Mouse (Mus musculus): ENCODE data around the gene Pik3ca.

Gene Pik3ca

GRCm38 (mm10) chr3:32441710-32442109, 44.2 kb downstream of the Pik3ca start:
- DNase-seq (ENCODE audit: low spot score in 2 of 2): no peak

GRCm38 (mm10) chr3:32454329-32455021, 57.0 kb downstream of the Pik3ca start:
- DNase-seq (ENCODE audit: low spot score in 2 of 2): no peak

GRCm38 (mm10) chr3:32459777-32460176, 62.3 kb downstream of the Pik3ca start:
- peak in 1 of 2 experiments; percentile 17 for DNase-seq (ENCODE audit: low spot score in 2 of 2)

GRCm38 (mm10) chr3:32467321-32467720, 69.8 kb downstream of the Pik3ca start:
- DNase-seq (ENCODE audit: low spot score in 2 of 2): no peak

GRCm38 (mm10) chr3:32468411-32468810, 70.9 kb downstream of the Pik3ca start:
- no peak for DNase-seq (ENCODE audit: low spot score in 2 of 2)

GRCm38 (mm10) chr3:32470449-32470848, 73.0 kb downstream of the Pik3ca start:
- no peak for DNase-seq (ENCODE audit: low spot score in 2 of 2)

GRCm38 (mm10) chr3:32471098-32471497, 73.6 kb downstream of the Pik3ca start:
- peak; percentile 11 to 50 for DNase-seq (ENCODE audit: low spot score in 2 of 2)

- no peak for DNase-seq (ENCODE audit: low spot score in 2 of 2)
Observed at GRCm38 (mm10) chr3:32472191-32472900, 74.9 kb downstream of the Pik3ca start.

GRCm38 (mm10) chr3:32473184-32473583, 75.7 kb downstream of the Pik3ca start:
- no peak for DNase-seq (ENCODE audit: low spot score in 2 of 2)

GRCm38 (mm10) chr3:32479961-32480360, 82.5 kb downstream of the Pik3ca start:
- no peak for DNase-seq (ENCODE audit: low spot score in 2 of 2)

GRCm38 (mm10) chr3:32483035-32483434, 85.6 kb downstream of the Pik3ca start:
- no peak for DNase-seq (ENCODE audit: low spot score in 2 of 2)

GRCm38 (mm10) chr3:32486543-32486942, 89.1 kb downstream of the Pik3ca start:
- no peak for DNase-seq (ENCODE audit: low spot score in 2 of 2)

- no peak for DNase-seq (ENCODE audit: low spot score in 2 of 2)
Observed at GRCm38 (mm10) chr3:32488172-32488571, 90.7 kb downstream of the Pik3ca start.

- no peak for DNase-seq (ENCODE audit: low spot score in 2 of 2)
Observed at GRCm38 (mm10) chr3:32490076-32490927, 92.8 kb downstream of the Pik3ca start.

- no peak for DNase-seq (ENCODE audit: low spot score in 2 of 2)
Observed at GRCm38 (mm10) chr3:32490928-32491315, 93.5 kb downstream of the Pik3ca start.

- no peak for DNase-seq (ENCODE audit: low spot score in 2 of 2)
Observed at GRCm38 (mm10) chr3:32492097-32493090, 94.9 kb downstream of the Pik3ca start, which contains the start of gene Kcnmb3. Gene Kcnmb3 (minus strand): TSS chr3:32492231.

GRCm38 (mm10) chr3:32494387-32495087, 97.1 kb downstream of the Pik3ca start:
- no peak for DNase-seq (ENCODE audit: low spot score in 2 of 2)

GRCm38 (mm10) chr3:32495088-32495770, 97.8 kb downstream of the Pik3ca start:
- DNase-seq (ENCODE audit: low spot score in 2 of 2): no peak

- DNase-seq (ENCODE audit: low spot score in 2 of 2): no peak
Observed at GRCm38 (mm10) chr3:32495856-32496710, 98.6 kb downstream of the Pik3ca start.
